Mouse (Mus musculus): ENCODE measurements around the gene Pdzk1. TPM values are rescaled to one million over a fixed set of nuclear protein-coding genes. Genes with fewer than 3 reads are reported as not detected.

Pdzk1 gene
- total RNA-seq (2021) = not detected
- long read RNA-seq, experiment 1, partial matches to known transcripts = 0 of 1 reads
- long read RNA-seq, experiment 1, other reads (novel, unspliced or antisense) = 1 of 1 reads
- long read RNA-seq, experiment 2 = 0 reads

- intact Hi-C loops (cut with DNase I) = no loop called here
- DNase-seq = no peak
Measured at GRCm38 (mm10) chr3:96828984-96829383, at the start of gene Pdzk1, which contains the start of gene Cd160. Gene Pdzk1, plus strand, starts transcription at chr3:96829284. Gene Cd160, minus strand, starts transcription at chr3:96829351.

GRCm38 (mm10) chr3:96782236-96782635, 46.8 kb upstream of the Pdzk1 start:
- intact Hi-C loops (cut with DNase I) = no loop called here
- DNase-seq = no peak

- intact Hi-C loops (cut with DNase I) = loop anchor here (5.0 kb wide), 1 partner anchor 45 kb away; no protein-coding TSS in a partner anchor
- no peak for DNase-seq
Measured at GRCm38 (mm10) chr3:96787784-96788183, 41.3 kb upstream of the Pdzk1 start.

GRCm38 (mm10) chr3:96788506-96788905, 40.6 kb upstream of the Pdzk1 start:
- no peak for DNase-seq
- intact Hi-C loops (cut with DNase I) = loop anchor here (5.0 kb wide), 1 partner anchor 46 kb away; no protein-coding TSS in a partner anchor

- intact Hi-C loops (cut with DNase I) = no loop called here
- DNase-seq = no peak
Measured at GRCm38 (mm10) chr3:96800254-96800653, 28.8 kb upstream of the Pdzk1 start.

- intact Hi-C loops (cut with DNase I) = no loop called here
- no peak for DNase-seq
Measured at GRCm38 (mm10) chr3:96802214-96802613, 26.9 kb upstream of the Pdzk1 start.

- intact Hi-C loops (cut with DNase I) = no loop called here
- no peak for DNase-seq
Measured at GRCm38 (mm10) chr3:96808136-96808535, 20.9 kb upstream of the Pdzk1 start.

GRCm38 (mm10) chr3:96808651-96809050, 20.4 kb upstream of the Pdzk1 start:
- DNase-seq = no peak
- intact Hi-C loops (cut with DNase I) = no loop called here

- intact Hi-C loops (cut with DNase I) = loop anchor here (5.0 kb wide), 1 partner anchor 79 kb away; no protein-coding TSS in a partner anchor
- DNase-seq = no peak
Measured at GRCm38 (mm10) chr3:96811232-96811631, 17.9 kb upstream of the Pdzk1 start.

- DNase-seq = peak; percentile 68 to 74
- intact Hi-C loops (cut with DNase I) = loop anchor here (5.0 kb wide), 1 partner anchor 80 kb away; no protein-coding TSS in a partner anchor
Measured at GRCm38 (mm10) chr3:96812395-96813091, 16.5 kb upstream of the Pdzk1 start.

GRCm38 (mm10) chr3:96813106-96813505, 16.0 kb upstream of the Pdzk1 start:
- DNase-seq = no peak
- intact Hi-C loops (cut with DNase I) = loop anchor here (5.0 kb wide), 1 partner anchor 81 kb away; no protein-coding TSS in a partner anchor

- intact Hi-C loops (cut with DNase I) = loop anchor here (5.0 kb wide), 1 partner anchor 81 kb away; no protein-coding TSS in a partner anchor
- no peak for DNase-seq
Measured at GRCm38 (mm10) chr3:96813591-96814244, 15.4 kb upstream of the Pdzk1 start.

- no peak for DNase-seq
- intact Hi-C loops (cut with DNase I) = loop anchor here (5.0 kb wide), 1 partner anchor 82 kb away; no protein-coding TSS in a partner anchor
Measured at GRCm38 (mm10) chr3:96814342-96814741, 14.7 kb upstream of the Pdzk1 start.

- intact Hi-C loops (cut with DNase I) = no loop called here
- no peak for DNase-seq
Measured at GRCm38 (mm10) chr3:96820116-96820915, 8.8 kb upstream of the Pdzk1 start.

- intact Hi-C loops (cut with DNase I) = no loop called here
- no peak for DNase-seq
Measured at GRCm38 (mm10) chr3:96821581-96821980, 7.5 kb upstream of the Pdzk1 start.

- no peak for DNase-seq
- intact Hi-C loops (cut with DNase I) = no loop called here
Measured at GRCm38 (mm10) chr3:96823701-96824100, 5.4 kb upstream of the Pdzk1 start.

GRCm38 (mm10) chr3:96824614-96825013, 4.5 kb upstream of the Pdzk1 start:
- intact Hi-C loops (cut with DNase I) = no loop called here

GRCm38 (mm10) chr3:96825261-96825660, 3.8 kb upstream of the Pdzk1 start:
- intact Hi-C loops (cut with DNase I) = no loop called here
- DNase-seq = no peak

More at GRCm38 (mm10) chr3:96824614-96825013, 4.5 kb upstream of the Pdzk1 start:
- DNase-seq = no peak

- no peak for DNase-seq
- intact Hi-C loops (cut with DNase I) = no loop called here
Measured at GRCm38 (mm10) chr3:96828308-96828864, 698 bp upstream of the Pdzk1 start.

- intact Hi-C loops (cut with DNase I) = no loop called here
- DNase-seq = no peak
Measured at GRCm38 (mm10) chr3:96829856-96830255, 772 bp downstream of the Pdzk1 start.
